Mouse (Mus musculus) G1E (cell line): ENCODE results near the gene St6galnac6.

Experiments
- CTCF ChIP-seq: IDR thresholded peaks from 2 replicates; pipeline ENCODE4 v1.5.1; 2012; ENCODE audit warnings: low read depth, low read length, inconsistent platforms, mixed read lengths
- GATA1 ChIP-seq: IDR thresholded peaks from 2 replicates; pipeline ENCODE4 v1.6.1; 2012; ENCODE audit warnings: borderline replicate concordance, low read length, inconsistent platforms, mixed read lengths

DNA sequence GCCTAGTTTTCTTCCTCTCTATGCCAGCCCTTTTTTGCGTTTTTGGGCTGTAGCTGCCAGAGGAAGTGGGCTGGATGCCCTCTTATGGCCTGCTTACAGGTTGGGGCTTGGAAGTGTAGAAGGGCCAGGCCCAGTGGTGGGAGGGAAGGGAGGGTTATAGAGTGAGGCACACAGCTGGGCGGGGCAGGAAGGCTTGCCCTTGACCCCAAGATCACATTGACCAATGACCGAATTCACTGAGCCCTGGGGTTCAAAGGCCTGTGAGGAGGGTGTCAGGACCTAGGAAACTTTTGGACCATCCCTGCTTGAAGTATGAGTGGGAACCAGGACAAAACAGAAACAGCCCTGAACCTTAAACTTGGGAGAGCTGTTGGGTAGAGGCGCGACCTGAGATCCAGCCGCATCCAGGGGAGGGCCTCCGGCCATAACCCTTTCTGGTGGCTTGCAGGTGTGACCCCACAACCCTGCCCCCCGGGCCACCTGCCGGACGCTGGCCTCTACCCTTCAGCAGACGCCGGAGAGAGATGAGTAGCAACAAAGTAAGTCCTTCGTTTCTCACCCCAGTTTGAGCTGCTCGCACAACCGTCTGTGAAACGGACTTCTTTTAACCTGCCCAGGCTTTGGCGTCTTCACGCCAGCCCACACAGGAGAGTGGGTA lies 9.4 kb downstream of the St6galnac6 start:
- TF ChIP-seq CTCF (no peak), GATA1 (no peak)
